Mouse (Mus musculus): ENCODE results near the gene Sh3gl2.

The Sh3gl2 gene

GRCm38 (mm10) chr4:85591037-85591436 lies 386.1 kb downstream of the Sh3gl2 start:
- DNase-seq (ENCODE audit: extremely low read depth, low read depth): no peak

DNA sequence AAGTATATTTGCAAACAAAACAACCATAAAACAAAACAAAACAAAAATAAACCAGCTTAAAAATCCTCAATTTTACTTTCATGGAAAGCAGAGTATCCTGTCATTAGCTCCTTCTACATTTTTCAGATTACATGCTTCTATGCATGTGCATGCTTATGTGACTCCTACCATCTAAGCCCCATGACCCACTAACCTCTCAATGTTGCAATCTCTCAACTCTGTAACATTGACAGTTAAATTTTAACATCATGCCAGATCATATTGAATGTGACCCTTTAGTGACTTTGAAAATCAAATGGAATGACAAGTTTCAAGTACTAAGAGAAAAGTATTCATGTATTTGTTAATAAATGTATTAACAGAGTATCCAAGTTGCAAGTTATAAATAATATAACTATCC lies 389.2 kb downstream of the Sh3gl2 start:
- DNase-seq (ENCODE audit: extremely low read depth, low read depth): no peak

DNA sequence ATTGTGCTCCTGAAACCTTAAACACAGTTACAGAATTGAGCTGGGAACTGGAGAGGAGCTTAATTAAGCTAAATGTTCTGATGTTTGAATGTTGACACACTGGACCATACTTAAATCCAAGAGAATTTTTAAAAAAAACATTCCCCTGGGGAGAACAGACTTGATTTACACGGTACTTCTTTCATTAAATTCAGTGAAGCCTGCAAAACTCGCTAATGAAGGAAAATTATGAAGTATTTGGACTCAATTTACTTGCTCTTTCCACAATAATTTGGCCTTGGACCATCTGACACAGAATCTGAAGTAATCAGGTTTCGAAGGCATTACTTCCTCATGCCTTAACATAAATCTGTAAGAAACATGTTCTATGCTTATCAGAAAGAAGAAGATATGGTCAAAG lies 408.4 kb downstream of the Sh3gl2 start:
- no peak for DNase-seq (ENCODE audit: extremely low read depth, low read depth)

DNA sequence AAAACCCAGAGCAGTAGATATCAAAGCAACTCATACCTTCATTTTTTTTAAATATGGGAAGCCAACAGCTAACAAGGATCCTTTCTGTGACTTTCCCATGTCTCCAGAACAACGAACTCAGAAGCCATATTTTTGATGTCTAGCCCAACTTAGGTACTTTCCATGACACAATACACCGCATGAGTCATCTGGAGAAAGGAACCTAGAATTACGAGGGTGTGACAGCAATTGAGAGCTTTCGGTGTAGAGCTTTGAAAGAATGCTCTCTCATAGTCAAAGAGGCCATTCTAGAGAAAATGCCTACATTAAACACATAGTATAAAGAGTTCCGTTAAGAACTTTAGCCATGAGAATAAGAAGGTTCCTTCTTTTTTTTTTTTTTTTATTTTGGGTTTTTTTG lies 413.8 kb downstream of the Sh3gl2 start:
- DNase-seq (ENCODE audit: extremely low read depth, low read depth): no peak

DNA sequence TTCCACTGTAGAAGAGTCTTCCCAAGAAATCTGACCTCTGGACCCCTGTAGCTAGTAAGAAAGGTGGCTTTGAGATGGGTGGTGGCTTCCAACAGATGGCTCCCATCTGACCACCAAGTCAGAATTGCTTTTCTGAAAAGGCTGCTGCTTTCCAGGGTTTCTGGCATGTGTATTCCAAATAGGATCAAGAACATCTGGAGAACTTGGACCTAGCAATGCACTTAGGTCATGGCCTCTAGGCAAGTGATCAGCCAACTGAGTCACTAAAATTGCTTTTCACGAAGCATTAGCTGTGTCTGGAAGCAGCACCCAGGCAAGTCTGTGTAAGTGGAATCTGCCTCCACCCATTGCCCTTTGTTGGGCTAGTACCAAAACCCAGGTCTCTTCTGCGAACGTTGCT lies 414.3 kb downstream of the Sh3gl2 start:
- DNase-seq (ENCODE audit: extremely low read depth, low read depth): no peak

GRCm38 (mm10) chr4:85629381-85629780 lies 424.5 kb downstream of the Sh3gl2 start:
- DNase-seq (ENCODE audit: extremely low read depth, low read depth): no peak

DNA sequence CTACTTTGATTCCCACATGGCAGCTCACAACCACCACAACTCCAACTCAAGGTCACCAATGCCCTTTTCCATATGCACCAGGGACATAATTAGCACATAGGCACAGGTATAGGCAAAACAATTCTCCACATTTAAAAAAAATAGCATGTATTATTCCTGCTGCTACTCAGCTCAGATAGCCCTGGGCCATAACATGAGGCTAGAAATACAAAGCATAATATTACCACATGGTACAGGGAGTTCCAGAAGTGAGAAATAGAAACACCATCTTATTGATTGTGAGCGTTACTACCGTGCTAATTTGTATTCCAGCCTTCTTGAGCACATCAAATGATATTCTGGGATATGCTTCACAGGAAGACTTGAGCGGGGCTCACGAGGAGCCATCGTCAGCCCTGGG lies 464.3 kb downstream of the Sh3gl2 start:
- no peak for DNase-seq (ENCODE audit: extremely low read depth, low read depth)

- no peak for DNase-seq (ENCODE audit: extremely low read depth, low read depth)
Observed at GRCm38 (mm10) chr4:85669735-85670134, 464.8 kb downstream of the Sh3gl2 start.

DNA sequence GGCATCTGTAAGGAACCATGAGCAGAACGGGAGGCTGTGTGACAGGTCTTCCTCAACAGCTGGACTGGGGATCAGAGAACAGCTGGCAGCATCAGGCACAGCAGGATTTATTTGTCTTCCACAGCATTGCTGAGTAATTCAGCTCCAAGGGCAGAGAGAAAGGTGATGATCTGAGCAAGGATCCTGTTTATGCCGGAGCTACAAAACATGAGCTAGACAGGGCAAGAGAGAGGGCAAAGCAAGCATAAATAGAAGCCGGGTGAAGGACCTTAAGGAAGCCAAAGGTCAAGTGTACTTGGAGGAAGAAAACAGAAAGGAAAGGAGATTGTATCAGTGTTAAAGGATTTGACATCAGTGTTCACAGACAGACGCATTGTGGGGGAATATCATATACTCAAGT lies 467.4 kb downstream of the Sh3gl2 start:
- no peak for DNase-seq (ENCODE audit: extremely low read depth, low read depth)

DNA sequence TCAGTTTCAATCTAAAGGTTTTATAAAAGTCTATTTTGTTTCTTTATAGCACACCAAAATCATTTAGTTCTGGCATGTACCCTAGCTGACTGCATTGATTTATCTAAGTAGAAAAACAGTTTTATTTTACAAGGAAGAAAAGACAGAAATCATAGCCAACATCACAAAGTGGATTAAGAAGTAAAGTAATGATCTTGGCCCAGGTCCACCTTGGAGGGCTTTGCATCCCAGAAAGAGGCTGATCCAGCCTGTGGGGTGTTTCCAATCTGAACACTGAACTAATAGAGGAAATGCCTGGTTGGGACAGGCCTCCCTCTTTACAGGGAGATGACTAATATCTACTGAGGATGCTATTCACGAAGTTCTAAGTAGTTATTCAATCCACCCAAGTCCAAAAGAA lies 472.7 kb downstream of the Sh3gl2 start:
- no peak for DNase-seq (ENCODE audit: extremely low read depth, low read depth)

- no peak for DNase-seq (ENCODE audit: extremely low read depth, low read depth)
Observed at GRCm38 (mm10) chr4:85686160-85686559, 481.2 kb downstream of the Sh3gl2 start.

Data from MEL-GATA-1-ER (cell line).